Comparison of ENCODE assay signal across 19 mouse cellular contexts in genomic region chr1:132328565-132328964, GRCm38 (mm10). TPM values are rescaled to one million over a fixed set of nuclear protein-coding genes. Genes with fewer than 3 reads are reported as not detected.
DNase-seq lines count a peak whose midpoint lies in the region; ATAC-seq and TF ChIP-seq lines count a peak whose summit lies in the region.
"Had no signal": no experiment of that assay in that cellular context is flagged by ENCODE, and none has a peak within 500 bp of the region (broad histone marks: within the 10 kb centered on the region; RNA-seq: fewer than 3 reads in every experiment).

No protein-coding gene starts in this region.

- WGBS in kidney, adult 2 months, result 43% methylated on average over 3 of the region's 3 CpGs
- 39% methylated on average over 3 of the region's 3 CpGs for WGBS in kidney, embryonic 15.5 days
- 83% methylated on average over 3 of the region's 3 CpGs for WGBS in midbrain, embryonic 11.5 days
- WGBS in midbrain, embryonic 16.5 days, result 90% methylated on average over 3 of the region's 3 CpGs
- WGBS in intestine, embryonic 16.5 days, result 49% methylated on average over 3 of the region's 3 CpGs
- WGBS in large intestine, adult 2 months, result 29% methylated on average over 3 of the region's 3 CpGs

- no peak overlapping the region for H3K4me3 ChIP-seq in kidney, adult 2 months (ENCODE audit: insufficient read depth, low read depth, low read length)
- no peak overlapping the region for H3K4me3 ChIP-seq in kidney, embryonic 15.5 days (replicated peaks)
- no peak overlapping the region for H3K4me3 ChIP-seq in midbrain, embryonic 11.5 days (ENCODE audit: low read depth, low read length)
- H3K4me3 ChIP-seq in midbrain, embryonic 16.5 days (ENCODE audit: low read depth, low read length), result no peak overlapping the region
- H3K4me3 ChIP-seq in intestine, embryonic 16.5 days (ENCODE audit: low read length), result no peak overlapping the region
- H3K4me3 ChIP-seq: forebrain, embryonic 15.5 days; left cerebral cortex, adult 2 months had no signal

- ATAC-seq in kidney, embryonic 15.5 days (replicated peaks; ENCODE audit: low FRiP score), result no peak
- ATAC-seq in midbrain, embryonic 11.5 days (ENCODE audit: low FRiP score), result no peak
- no peak for ATAC-seq in midbrain, embryonic 16.5 days
- peak; percentile 64 for ATAC-seq in intestine, embryonic 16.5 days
- ATAC-seq in activated CD4-positive, CD25-positive, alpha-beta regulatory T cell, adult 4 months, result no peak
- ATAC-seq: forebrain, embryonic 15.5 days; hindbrain, postnatal 0 days had no signal

- TF ChIP-seq CTCF in kidney, adult 2 months (conservative IDR thresholded peaks at IDR 0.05; ENCODE audit: insufficient read depth, insufficient read length, low read depth, low read length), result no peak

- no peaks in the 10 kb centered on the region for H3K27me3 ChIP-seq in kidney, adult 2 months (replicated peaks; ENCODE audit: control insufficient read depth, insufficient read depth, low read length)
- 0 out of 2 replicates have a peak, but pooled peaks cover 6% of the 10 kb centered on the region for H3K27me3 ChIP-seq in kidney, embryonic 15.5 days
- H3K27me3 ChIP-seq in midbrain, embryonic 11.5 days (ENCODE audit: control insufficient read depth, insufficient read depth, low read length), result no peaks in the 10 kb centered on the region
- H3K27me3 ChIP-seq in midbrain, embryonic 16.5 days (ENCODE audit: control insufficient read depth, insufficient read depth, low read depth, low read length), result no peaks in the 10 kb centered on the region
- H3K27me3 ChIP-seq in intestine, embryonic 16.5 days (replicated peaks; ENCODE audit: control insufficient read depth, insufficient read depth, low read length), result no peaks in the 10 kb centered on the region
- H3K27me3 ChIP-seq: forebrain, embryonic 15.5 days had no signal

- peak; percentile 90 for DNase-seq in kidney, adult 2 months
- no peak for DNase-seq in midbrain, embryonic 11.5 days (ENCODE audit: low spot score, missing footprints)
- DNase-seq in large intestine, adult 2 months (ENCODE audit: low read depth, low spot score), result peak; percentile 75
- DNase-seq: adrenal gland, postnatal 14 days; cerebellum, adult 2 months; left cerebral cortex, postnatal 4 days; lung, adult 2 months; lung, postnatal 14 days; thymus, adult 2 months had no signal

- no peak overlapping the region for H3K27ac ChIP-seq in kidney, adult 2 months (ENCODE audit: insufficient read depth, low read depth, low read length)
- H3K27ac ChIP-seq in kidney, embryonic 15.5 days, result no peak overlapping the region
- 0 out of 2 replicates have a peak overlapping the region, but pooled peaks have one; percentile 2 for H3K27ac ChIP-seq in midbrain, embryonic 11.5 days (ENCODE audit: low read depth, low read length)
- H3K27ac ChIP-seq in midbrain, embryonic 16.5 days (ENCODE audit: low read length), result no peak overlapping the region
- no peak overlapping the region for H3K27ac ChIP-seq in intestine, embryonic 16.5 days (ENCODE audit: low read length)
- H3K27ac ChIP-seq: forebrain, embryonic 15.5 days; hindbrain, postnatal 0 days; left cerebral cortex, adult 2 months; stomach, postnatal 0 days had no signal

- H3K9ac ChIP-seq in kidney, embryonic 15.5 days, result no peak overlapping the region
- H3K9ac ChIP-seq in midbrain, embryonic 11.5 days (ENCODE audit: low read length), result no peak overlapping the region
- H3K9ac ChIP-seq in midbrain, embryonic 16.5 days (ENCODE audit: low read depth, low read length), result no peak overlapping the region
- no peak overlapping the region for H3K9ac ChIP-seq in intestine, embryonic 16.5 days (ENCODE audit: low read depth, low read length)
- H3K9ac ChIP-seq: forebrain, embryonic 15.5 days had no signal

- no peaks in the 10 kb centered on the region for H3K9me3 ChIP-seq in kidney, embryonic 15.5 days (replicated peaks)
- H3K9me3 ChIP-seq in midbrain, embryonic 11.5 days (ENCODE audit: control insufficient read depth, low read length), result no peaks in the 10 kb centered on the region
- no peaks in the 10 kb centered on the region for H3K9me3 ChIP-seq in midbrain, embryonic 16.5 days (replicated peaks; ENCODE audit: control insufficient read depth, low read length, poor library complexity, severe bottlenecking)
- no peaks in the 10 kb centered on the region for H3K9me3 ChIP-seq in intestine, embryonic 16.5 days (ENCODE audit: control insufficient read depth, low read length)
- H3K9me3 ChIP-seq: forebrain, embryonic 15.5 days had no signal

- H3K4me1 ChIP-seq in kidney, adult 2 months (ENCODE audit: control insufficient read depth, insufficient read depth, low read length), result peaks cover 57% of the 10 kb centered on the region
- H3K4me1 ChIP-seq in kidney, embryonic 15.5 days, result peaks cover 35% of the 10 kb centered on the region
- H3K4me1 ChIP-seq in midbrain, embryonic 11.5 days (ENCODE audit: control insufficient read depth, insufficient read depth, low read length), result peaks cover 93% of the 10 kb centered on the region
- H3K4me1 ChIP-seq in midbrain, embryonic 16.5 days (ENCODE audit: control insufficient read depth, insufficient read depth, low read length), result peaks cover 28% of the 10 kb centered on the region
- H3K4me1 ChIP-seq in intestine, embryonic 16.5 days (ENCODE audit: control insufficient read depth, insufficient read depth, low read length), result peaks cover 15% of the 10 kb centered on the region

- H3K36me3 ChIP-seq in kidney, adult 2 months (ENCODE audit: control insufficient read depth, insufficient read depth, low read length), result peaks cover 22% of the 10 kb centered on the region
- peaks cover 8% of the 10 kb centered on the region for H3K36me3 ChIP-seq in kidney, embryonic 15.5 days
- H3K36me3 ChIP-seq in midbrain, embryonic 11.5 days (ENCODE audit: control insufficient read depth, insufficient read depth, low read length), result peaks cover 64% of the 10 kb centered on the region
- H3K36me3 ChIP-seq in midbrain, embryonic 16.5 days (ENCODE audit: control insufficient read depth, insufficient read depth, low read length), result peaks cover 8% of the 10 kb centered on the region; the same call in 1 of the 2 replicates
- H3K36me3 ChIP-seq in intestine, embryonic 16.5 days (ENCODE audit: control insufficient read depth, insufficient read depth, low read length), result no peaks in the 10 kb centered on the region

- no peak for TF ChIP-seq POLR2A in kidney, adult 2 months (IDR thresholded peaks at IDR 0.05; ENCODE audit: low read depth, low read length)

- H3K4me2 ChIP-seq in kidney, embryonic 15.5 days, result no peak overlapping the region
- H3K4me2 ChIP-seq in midbrain, embryonic 11.5 days, result no peak overlapping the region
- H3K4me2 ChIP-seq in midbrain, embryonic 16.5 days (ENCODE audit: low read length), result no peak overlapping the region
- H3K4me2 ChIP-seq in intestine, embryonic 16.5 days (ENCODE audit: low read depth, low read length), result no peak overlapping the region
- H3K4me2 ChIP-seq: forebrain, embryonic 15.5 days; heart, embryonic 11.5 days; liver, embryonic 11.5 days had no signal

RNA-seq across cellular contexts. Expression of gene Nuak2, which starts 12.6 kb away (rescaled TPM):
- polyA plus RNA-seq in kidney, adult 2 months (2012; rRNA removed), result 56.1 and 73.7 TPM in 2 replicates
- 3.6 and 3.8 TPM in 2 replicates for polyA plus RNA-seq in kidney, embryonic 15.5 days (2015; fragmentation: Nextera tagmentation; extraction: Ambion mirVana)
- 100 and 105 TPM in 2 replicates for polyA plus RNA-seq in midbrain, embryonic 11.5 days (2014; fragmentation: Nextera tagmentation; extraction: Ambion mirVana)
- 19.8 and 22.0 TPM in 2 replicates for polyA plus RNA-seq in midbrain, embryonic 16.5 days (2015; fragmentation: Nextera tagmentation; extraction: Ambion mirVana)
- 4.6 and 5.6 TPM in 2 replicates for polyA plus RNA-seq in intestine, embryonic 16.5 days (2015; fragmentation: Nextera tagmentation; extraction: Ambion mirVana)
- polyA plus RNA-seq in large intestine, adult 2 months (2012; rRNA removed), result 55.4 and 75.8 TPM in 2 replicates
- polyA plus RNA-seq in activated CD4-positive, CD25-positive, alpha-beta regulatory T cell, adult 4 months (2017; shearing (Covaris generic)), result 1 to 10 TPM; 2.0 TPM

RNA-seq across cellular contexts. Expression of gene Klhdc8a, which starts 30.1 kb away (rescaled TPM):
- polyA plus RNA-seq in kidney, adult 2 months (2012; rRNA removed), result 15.7 and 17.7 TPM in 2 replicates
- polyA plus RNA-seq in kidney, embryonic 15.5 days (2015; fragmentation: Nextera tagmentation; extraction: Ambion mirVana), result 1.2 and 1.6 TPM in 2 replicates
- polyA plus RNA-seq in midbrain, embryonic 11.5 days (2014; fragmentation: Nextera tagmentation; extraction: Ambion mirVana), result 3.5 and 4.5 TPM in 2 replicates
- 8.3 and 10.8 TPM in 2 replicates for polyA plus RNA-seq in midbrain, embryonic 16.5 days (2015; fragmentation: Nextera tagmentation; extraction: Ambion mirVana)
- 0.09 and 0.33 TPM in 2 replicates for polyA plus RNA-seq in intestine, embryonic 16.5 days (2015; fragmentation: Nextera tagmentation; extraction: Ambion mirVana)
- 1.1 and 1.6 TPM in 2 replicates for polyA plus RNA-seq in large intestine, adult 2 months (2012; rRNA removed)
- not detected for polyA plus RNA-seq in activated CD4-positive, CD25-positive, alpha-beta regulatory T cell, adult 4 months (2017; shearing (Covaris generic))
